Mouse (Mus musculus) liver, adult 2 months (tissue): ENCODE measurements around the gene Atp2b1. TPM values are rescaled to one million over a fixed set of nuclear protein-coding genes. Genes with fewer than 3 reads are reported as not detected.

ENCODE experiments used
- DNase-seq: peaks from one replicate; pipeline ENCODE4 v3.0.0-alpha.2; 2011; ENCODE audit warnings: low read depth, low spot score; ENCODE audit errors: extremely low read depth
- H3K27ac ChIP-seq: fragments of 200-500 bp; replicated peaks from 2 replicates; pipeline ENCODE4 v1.5.1; 2012; ENCODE audit warnings: low read depth, mild to moderate bottlenecking, control low read depth, inconsistent platforms, low read length; ENCODE audit not compliant: insufficient read depth
- H3K27me3 ChIP-seq: fragments of 200-500 bp; 2 replicates; pipeline ENCODE4 v1.6.1; 2012; ENCODE audit warnings: mild to moderate bottlenecking, moderate library complexity, low read length, inconsistent platforms; ENCODE audit not compliant: control insufficient read depth, insufficient read depth
- H3K36me3 ChIP-seq: fragments of 200-500 bp; 2 replicates; pipeline ENCODE4 v1.6.1; 2012; ENCODE audit warnings: low read length, inconsistent platforms; ENCODE audit not compliant: control insufficient read depth, insufficient read depth
- H3K4me1 ChIP-seq: fragments of 200-500 bp; 2 replicates; pipeline ENCODE4 v1.6.1; 2011; ENCODE audit warnings: low read length; ENCODE audit not compliant: control insufficient read depth, insufficient read depth
- H3K4me3 ChIP-seq: fragments of 200-500 bp; 2 replicates; pipeline ENCODE4 v1.5.1; 2011; ENCODE audit warnings: low read depth, mild to moderate bottlenecking, control low read depth, low read length, moderate library complexity; ENCODE audit not compliant: insufficient read depth
- H3K79me2 ChIP-seq: fragments of 200-500 bp; 2 replicates; pipeline ENCODE4 v1.6.1; 2012; ENCODE audit warnings: inconsistent platforms, mild to moderate bottlenecking, low read length, moderate library complexity; ENCODE audit not compliant: control insufficient read depth, insufficient read depth
- H3K9ac ChIP-seq: fragments of 200-500 bp; 2 replicates; pipeline ENCODE4 v1.6.1; 2012; ENCODE audit warnings: low read depth, mild to moderate bottlenecking, control low read depth, inconsistent platforms, low read length
- CTCF ChIP-seq: fragments of 200-500 bp; IDR thresholded peaks from 2 replicates; pipeline ENCODE4 v1.5.1; 2011; ENCODE audit warnings: low read depth, low read length, control low read depth
- POLR2A ChIP-seq: fragments of 200-500 bp; IDR thresholded peaks from 2 replicates; pipeline ENCODE4 v1.6.1; 2011; ENCODE audit warnings: low read length, control low read depth; ENCODE audit not compliant: insufficient read depth; ENCODE audit errors: extremely low read depth
- WGBS: fragments of 180-500 bp; shearing (Covaris S2); methylation state at CpG from one replicate; pipeline ENCODE4 v1.1.7; 2018; 5-methylcytosine and 5-hydroxymethylcytosine counted together
- polyA plus RNA-seq: library from polyadenylated mRNA; depleted of rRNA; stranded (reverse); fragments of >200 nt; gene quantifications from 2 replicates; pipeline ENCODE4 v1.2.3, GENCODE M21; 2012
- total RNA-seq: library from RNA; depleted of rRNA; stranded (reverse); fragments of >200 nt; gene quantifications from 2 replicates; pipeline ENCODE4 v1.2.3, GENCODE M21; 2014

Atp2b1 gene
- total and polyA plus RNA-seq, 2 experiments, result 5.2 to 28.8 TPM

DNA sequence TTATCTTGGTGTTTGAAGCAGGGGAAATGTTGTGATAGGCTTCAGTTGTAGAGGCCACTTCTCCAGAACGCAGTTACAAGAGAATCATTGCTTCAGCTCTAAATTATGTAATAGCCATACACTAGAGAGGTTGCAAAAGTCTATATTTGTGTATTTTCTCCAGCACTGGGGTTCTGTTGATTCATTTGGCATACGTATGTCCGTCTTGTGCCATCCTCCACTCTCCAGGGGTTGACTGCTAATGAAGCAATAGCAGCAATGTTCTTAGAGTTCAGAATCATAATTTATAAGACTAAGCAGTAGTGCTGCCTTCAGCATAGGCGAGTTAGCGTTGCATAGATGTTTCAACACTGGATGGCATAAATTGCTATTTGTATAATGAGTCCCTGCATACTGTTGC, 33.9 kb downstream of the Atp2b1 start:
- TF ChIP-seq POLR2A, result no peak
- no peak for TF ChIP-seq CTCF
- peak; percentile 81 for DNase-seq
- Histone ChIP-seq H3K4me3 (no peak overlapping the region), H3K27ac (no peak overlapping the region; the same call in 1 of the 2 replicates), H3K27me3 (no peaks in the 10 kb centered on the region), H3K4me1 (peaks cover 13% of the 10 kb centered on the region; the same call in 1 of the 2 replicates), H3K9ac (no peak overlapping the region), H3K79me2 (peaks cover 12% of the 10 kb centered on the region; the same call in 1 of the 2 replicates), H3K36me3 (no peaks in the 10 kb centered on the region)
- 36% methylated on average over 5 of the region's 5 CpGs for WGBS

GRCm38 (mm10) chr10:98949750-98950149, 35.5 kb downstream of the Atp2b1 start:
- peaks cover 12% of the 10 kb centered on the region; the same call in 1 of the 2 replicates for H3K79me2 ChIP-seq

DNA sequence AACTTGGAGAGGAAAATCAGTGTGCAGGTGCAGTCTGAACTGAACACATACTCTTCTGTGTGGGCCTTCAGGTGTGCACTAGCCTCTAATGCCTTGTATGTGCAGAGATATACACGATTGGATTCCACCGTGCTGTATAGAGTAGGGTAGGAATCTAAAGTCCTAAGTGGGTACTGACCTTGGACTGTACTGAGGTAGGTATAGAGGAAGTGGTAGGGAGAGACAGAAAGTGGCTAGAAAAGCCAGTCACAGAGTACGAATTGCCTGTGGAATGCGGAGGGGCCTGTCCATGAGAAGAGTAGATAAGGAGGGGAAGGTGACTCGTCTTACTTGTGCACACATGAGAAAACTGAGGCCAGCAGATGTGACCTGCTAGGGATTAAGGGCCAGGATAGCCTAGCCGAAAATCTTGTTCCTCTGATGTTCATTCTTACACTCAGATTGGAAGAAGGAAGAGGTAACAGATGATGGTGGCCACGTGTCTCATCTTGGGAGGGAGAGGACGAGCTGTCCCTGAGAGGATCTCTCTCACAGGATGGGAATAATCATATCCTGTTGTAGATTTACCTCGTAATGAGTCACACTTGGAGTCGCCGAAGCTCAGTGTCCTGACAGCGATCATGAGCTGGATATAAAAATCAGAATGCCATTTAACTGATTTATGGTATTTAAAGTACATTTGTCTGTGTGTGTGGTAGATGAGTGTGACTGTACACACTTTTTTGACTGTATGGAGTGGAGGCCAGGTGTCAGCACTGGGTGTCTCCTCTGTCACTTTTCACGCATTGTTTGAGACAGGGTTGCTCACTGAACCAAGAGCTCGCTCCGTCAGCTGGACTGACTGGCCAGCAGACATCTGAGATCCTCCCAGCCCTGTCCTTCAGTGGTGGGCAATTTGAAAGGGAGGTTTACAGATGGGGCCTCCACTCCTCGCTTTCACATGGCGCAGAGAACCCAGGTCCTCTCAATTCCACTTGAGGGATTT, 37.4 kb downstream of the Atp2b1 start:
- H3K36me3 ChIP-seq, result no peaks in the 10 kb centered on the region
- H3K4me1 ChIP-seq, result peaks cover 13% of the 10 kb centered on the region; the same call in 1 of the 2 replicates
- H3K4me3 ChIP-seq, result no peak overlapping the region
- H3K27ac ChIP-seq, result no peak overlapping the region
- peaks cover 20% of the 10 kb centered on the region; the same call in 1 of the 2 replicates for H3K79me2 ChIP-seq
- no peak overlapping the region for H3K9ac ChIP-seq
- TF ChIP-seq POLR2A (no peak), CTCF (no peak)
- WGBS, result 83% methylated on average over 17 of the region's 17 CpGs
- H3K27me3 ChIP-seq, result no peaks in the 10 kb centered on the region
- DNase-seq, result no peak

More at GRCm38 (mm10) chr10:98949750-98950149, 35.5 kb downstream of the Atp2b1 start:
- H3K27me3 ChIP-seq, result no peaks in the 10 kb centered on the region
- 78% methylated on average over 1 of the region's 1 CpGs for WGBS
- no peak overlapping the region for H3K4me3 ChIP-seq
- TF ChIP-seq CTCF, result no peak
- TF ChIP-seq POLR2A, result no peak
- DNase-seq, result no peak
- no peak overlapping the region for H3K27ac ChIP-seq
- no peak overlapping the region for H3K9ac ChIP-seq
- H3K36me3 ChIP-seq, result no peaks in the 10 kb centered on the region
- H3K4me1 ChIP-seq, result peaks cover 13% of the 10 kb centered on the region; the same call in 1 of the 2 replicates

GRCm38 (mm10) chr10:98954230-98954993, 40.2 kb downstream of the Atp2b1 start:
- H3K4me1 ChIP-seq, result peaks cover 4% of the 10 kb centered on the region
- 81% methylated on average over 12 of the region's 12 CpGs for WGBS
- no peak for TF ChIP-seq POLR2A
- no peak for TF ChIP-seq CTCF
- no peak for DNase-seq
- H3K4me3 ChIP-seq, result no peak overlapping the region
- H3K36me3 ChIP-seq, result no peaks in the 10 kb centered on the region
- H3K9ac ChIP-seq, result no peak overlapping the region
- H3K27ac ChIP-seq, result no peak overlapping the region
- no peaks in the 10 kb centered on the region for H3K27me3 ChIP-seq
- peaks cover 33% of the 10 kb centered on the region; the same call in 1 of the 2 replicates for H3K79me2 ChIP-seq

GRCm38 (mm10) chr10:98956124-98956523, 41.9 kb downstream of the Atp2b1 start:
- DNase-seq, result no peak
- Histone ChIP-seq H3K4me3 (no peak overlapping the region), H3K36me3 (no peaks in the 10 kb centered on the region), H3K9ac (no peak overlapping the region), H3K4me1 (peaks cover 12% of the 10 kb centered on the region), H3K27ac (no peak overlapping the region), H3K79me2 (peaks cover 33% of the 10 kb centered on the region; the same call in 1 of the 2 replicates), H3K27me3 (no peaks in the 10 kb centered on the region)
- 94% methylated on average over 3 of the region's 3 CpGs for WGBS
- TF ChIP-seq POLR2A, result no peak
- no peak for TF ChIP-seq CTCF
